Mouse (Mus musculus): ENCODE data around the gene Htr1b. TPM values are rescaled to one million over a fixed set of nuclear protein-coding genes. Genes with fewer than 3 reads are reported as not detected.

The Htr1b gene
- 0.67 and 0.79 TPM in 2 replicates for polyA plus RNA-seq (2015; fragmentation: Nextera tagmentation; extraction: Ambion mirVana)

- Histone ChIP-seq H3K27ac (no peak within 1 kb of the TSS), H3K4me1 (replicated peaks) (peaks cover 24% of the 10 kb centered on the region), H3K4me2 (peak within 1 kb of the TSS; percentile 99), H3K36me3 (no peaks in the 10 kb centered on the region), H3K9ac (peak within 1 kb of the TSS; percentile 56), H3K4me3 (peak within 1 kb of the TSS; percentile 68), H3K9me3 (replicated peaks) (no peaks in the 10 kb centered on the region), H3K27me3 (peaks cover 20% of the 10 kb centered on the region)
- under 1% methylated on average over 26 of the region's 26 CpGs for WGBS
- ATAC-seq (replicated peaks; ENCODE audit: insufficient number of reproducible peaks, insufficient read depth, low FRiP score, low read depth), result peak; percentile 74
These were observed at the start of gene Htr1b for GRCm38 (mm10) chr9:81633437-81633973. Gene Htr1b, minus strand, starts transcription at chr9:81633828.

GRCm38 (mm10) chr9:81676716-81677115 lies 43.1 kb upstream of the Htr1b start:
- Histone ChIP-seq H3K27me3 (no peaks in the 10 kb centered on the region), H3K9me3 (replicated peaks) (no peaks in the 10 kb centered on the region), H3K4me3 (no peak overlapping the region), H3K9ac (no peak overlapping the region), H3K27ac (no peak overlapping the region), H3K36me3 (no peaks in the 10 kb centered on the region), H3K4me1 (replicated peaks) (no peaks in the 10 kb centered on the region), H3K4me2 (no peak overlapping the region)
- 90% methylated on average over 1 of the region's 1 CpGs for WGBS
- ATAC-seq (replicated peaks; ENCODE audit: insufficient number of reproducible peaks, insufficient read depth, low FRiP score, low read depth), result no peak

GRCm38 (mm10) chr9:81637486-81637885 lies 3.9 kb upstream of the Htr1b start:
- no peaks in the 10 kb centered on the region for H3K36me3 ChIP-seq
- H3K4me3 ChIP-seq, result no peak overlapping the region
- no peak for ATAC-seq (replicated peaks; ENCODE audit: insufficient number of reproducible peaks, insufficient read depth, low FRiP score, low read depth)
- H3K9ac ChIP-seq, result no peak overlapping the region
- 84% methylated on average over 1 of the region's 1 CpGs for WGBS
- peaks cover 15% of the 10 kb centered on the region for H3K4me1 ChIP-seq (replicated peaks)
- H3K9me3 ChIP-seq (replicated peaks), result no peaks in the 10 kb centered on the region
- H3K4me2 ChIP-seq, result no peak overlapping the region
- no peak overlapping the region for H3K27ac ChIP-seq
- H3K27me3 ChIP-seq, result peaks cover 1% of the 10 kb centered on the region

- H3K9ac ChIP-seq, result no peak overlapping the region
- H3K36me3 ChIP-seq, result no peaks in the 10 kb centered on the region
- peak overlapping the region; percentile 68 for H3K4me3 ChIP-seq
- ATAC-seq (replicated peaks; ENCODE audit: insufficient number of reproducible peaks, insufficient read depth, low FRiP score, low read depth), result no peak
- no peaks in the 10 kb centered on the region for H3K9me3 ChIP-seq (replicated peaks)
- peaks cover 24% of the 10 kb centered on the region for H3K4me1 ChIP-seq (replicated peaks)
- H3K4me2 ChIP-seq, result peak overlapping the region; percentile 99
- H3K27ac ChIP-seq, result no peak overlapping the region
- WGBS, result 6% methylated on average over 8 of the region's 8 CpGs
- peaks cover 20% of the 10 kb centered on the region for H3K27me3 ChIP-seq
These were observed 1.5 kb upstream of the Htr1b start for GRCm38 (mm10) chr9:81635109-81635508.

GRCm38 (mm10) chr9:81634163-81634562 lies 535 bp upstream of the Htr1b start:
- Histone ChIP-seq H3K4me1 (replicated peaks) (peaks cover 24% of the 10 kb centered on the region), H3K36me3 (no peaks in the 10 kb centered on the region), H3K9ac (no peak overlapping the region), H3K9me3 (replicated peaks) (no peaks in the 10 kb centered on the region), H3K27ac (no peak overlapping the region), H3K27me3 (peaks cover 20% of the 10 kb centered on the region), H3K4me2 (peak overlapping the region; percentile 99), H3K4me3 (peak overlapping the region; percentile 68)
- no peak for ATAC-seq (replicated peaks; ENCODE audit: insufficient number of reproducible peaks, insufficient read depth, low FRiP score, low read depth)
- WGBS, result 2% methylated on average over 10 of the region's 10 CpGs

- Histone ChIP-seq H3K9ac (peak overlapping the region; percentile 56), H3K4me3 (peak overlapping the region; percentile 68), H3K27ac (no peak overlapping the region), H3K4me2 (peak overlapping the region; percentile 99), H3K9me3 (replicated peaks) (no peaks in the 10 kb centered on the region), H3K27me3 (peaks cover 22% of the 10 kb centered on the region), H3K36me3 (no peaks in the 10 kb centered on the region), H3K4me1 (replicated peaks) (peaks cover 24% of the 10 kb centered on the region)
- under 1% methylated on average over 45 of the region's 47 CpGs for WGBS
- peak; percentile 50 for ATAC-seq (replicated peaks; ENCODE audit: insufficient number of reproducible peaks, insufficient read depth, low FRiP score, low read depth)
These were observed 742 bp downstream of the Htr1b start for GRCm38 (mm10) chr9:81632736-81633436.

- Histone ChIP-seq H3K36me3 (no peaks in the 10 kb centered on the region), H3K4me1 (replicated peaks) (peaks cover 24% of the 10 kb centered on the region), H3K27ac (no peak overlapping the region), H3K4me3 (peak overlapping the region; percentile 68), H3K27me3 (peaks cover 27% of the 10 kb centered on the region), H3K9me3 (replicated peaks) (no peaks in the 10 kb centered on the region), H3K4me2 (peak overlapping the region; percentile 99), H3K9ac (peak overlapping the region; percentile 56)
- 1% methylated on average over 31 of the region's 31 CpGs for WGBS
- no peak for ATAC-seq (replicated peaks; ENCODE audit: insufficient number of reproducible peaks, insufficient read depth, low FRiP score, low read depth)
These were observed 1.4 kb downstream of the Htr1b start for GRCm38 (mm10) chr9:81632191-81632735.

GRCm38 (mm10) chr9:81631581-81632091 lies 2.0 kb downstream of the Htr1b start:
- H3K4me2 ChIP-seq, result peak overlapping the region; percentile 99
- H3K27ac ChIP-seq, result no peak overlapping the region
- peaks cover 24% of the 10 kb centered on the region for H3K4me1 ChIP-seq (replicated peaks)
- ATAC-seq (replicated peaks; ENCODE audit: insufficient number of reproducible peaks, insufficient read depth, low FRiP score, low read depth), result no peak
- H3K4me3 ChIP-seq, result peak overlapping the region; percentile 68
- WGBS, result 4% methylated on average over 27 of the region's 27 CpGs
- H3K27me3 ChIP-seq, result peaks cover 28% of the 10 kb centered on the region
- no peaks in the 10 kb centered on the region for H3K9me3 ChIP-seq (replicated peaks)
- no peaks in the 10 kb centered on the region for H3K36me3 ChIP-seq
- no peak overlapping the region for H3K9ac ChIP-seq

- Histone ChIP-seq H3K27ac (no peak overlapping the region), H3K36me3 (no peaks in the 10 kb centered on the region), H3K27me3 (peaks cover 23% of the 10 kb centered on the region), H3K9ac (no peak overlapping the region), H3K4me1 (replicated peaks) (peaks cover 5% of the 10 kb centered on the region), H3K4me3 (no peak overlapping the region), H3K9me3 (replicated peaks) (no peaks in the 10 kb centered on the region), H3K4me2 (no peak overlapping the region)
- WGBS, result 29% methylated on average over 9 of the region's 9 CpGs
- no peak for ATAC-seq (replicated peaks; ENCODE audit: insufficient number of reproducible peaks, insufficient read depth, low FRiP score, low read depth)
These were observed 6.6 kb downstream of the Htr1b start for GRCm38 (mm10) chr9:81626899-81627606.

- no peaks in the 10 kb centered on the region for H3K36me3 ChIP-seq
- H3K4me1 ChIP-seq (replicated peaks), result no peaks in the 10 kb centered on the region
- no peak overlapping the region for H3K9ac ChIP-seq
- no peak overlapping the region for H3K4me3 ChIP-seq
- H3K4me2 ChIP-seq, result no peak overlapping the region
- H3K27ac ChIP-seq, result no peak overlapping the region
- H3K9me3 ChIP-seq (replicated peaks), result no peaks in the 10 kb centered on the region
- H3K27me3 ChIP-seq, result peaks cover 11% of the 10 kb centered on the region
- ATAC-seq (replicated peaks; ENCODE audit: insufficient number of reproducible peaks, insufficient read depth, low FRiP score, low read depth), result no peak
These were observed 7.7 kb downstream of the Htr1b start for GRCm38 (mm10) chr9:81625898-81626297.

- H3K9me3 ChIP-seq (replicated peaks), result no peaks in the 10 kb centered on the region
- H3K27ac ChIP-seq, result no peak overlapping the region
- no peaks in the 10 kb centered on the region for H3K4me1 ChIP-seq (replicated peaks)
- H3K27me3 ChIP-seq, result peaks cover 5% of the 10 kb centered on the region; the same call in 1 of the 2 replicates
- no peak overlapping the region for H3K4me3 ChIP-seq
- no peaks in the 10 kb centered on the region for H3K36me3 ChIP-seq
- H3K4me2 ChIP-seq, result no peak overlapping the region
- no peak overlapping the region for H3K9ac ChIP-seq
- 68% methylated on average over 5 of the region's 5 CpGs for WGBS
- no peak for ATAC-seq (replicated peaks; ENCODE audit: insufficient number of reproducible peaks, insufficient read depth, low FRiP score, low read depth)
These were observed 10.8 kb downstream of the Htr1b start for GRCm38 (mm10) chr9:81622873-81623272.
